Mouse (Mus musculus): Measurements from ENCODE around the gene Cct8l1.

DNA sequence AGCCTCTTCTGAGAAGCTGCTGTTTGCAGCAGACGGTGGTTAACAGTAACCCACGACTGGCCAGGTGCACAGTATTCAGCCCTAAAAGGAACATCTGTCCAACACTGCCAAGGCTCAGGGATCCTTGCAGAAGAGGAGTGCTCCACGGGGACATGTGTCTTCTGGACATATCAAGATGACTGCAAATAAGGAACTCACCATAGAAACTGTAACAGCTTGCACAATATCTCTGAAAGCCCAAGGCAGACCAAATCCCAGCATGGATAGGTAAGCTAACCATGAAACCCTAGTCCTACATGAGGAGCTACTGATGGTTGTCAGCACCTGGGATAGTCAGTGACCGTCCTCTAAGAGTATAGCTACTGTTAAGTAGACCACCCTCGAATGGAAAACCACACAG is 5.6 kb downstream of the Cct8l1 start:
- TF ChIP-seq CTCF (IDR thresholded peaks at IDR 0.05; ENCODE audit: low read depth) (no peak), EP300 (IDR thresholded peaks at IDR 0.05; ENCODE audit: low read depth) (no peak)
